Mouse (Mus musculus) WW6 (cell line): ENCODE results near the gene Rc3h1.
"Not testable (repeated sequence)": the region's sequence is repeated elsewhere in the genome, so short reads cannot be mapped to it uniquely, and the experiment has no call there.

Source experiments
- DNase-seq: peaks from one replicate; pipeline ENCODE4 v3.0.0-alpha.2; 2013; ENCODE audit warnings: low read depth, low spot score

Gene Rc3h1

DNA sequence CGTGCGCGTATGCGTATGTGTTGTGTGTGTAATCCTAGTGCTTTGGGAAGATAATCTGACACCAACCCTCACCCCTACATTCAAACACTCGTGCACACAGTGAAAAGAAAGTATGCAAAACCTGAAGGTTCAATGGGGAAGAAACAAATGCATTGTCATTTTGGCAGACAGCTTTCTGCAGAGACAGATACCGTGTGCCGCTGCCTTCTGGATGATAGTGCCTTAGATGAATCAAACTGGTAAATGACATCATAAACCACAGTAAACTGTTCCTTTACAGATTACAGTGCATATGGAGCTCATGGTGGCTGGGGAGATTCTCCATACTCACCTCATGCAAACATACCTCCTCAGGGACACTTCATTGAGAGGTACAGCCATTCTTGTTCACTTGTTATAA, 57.0 kb downstream of the Rc3h1 start:
- DNase-seq = no peak

- no peak for DNase-seq
Measured at GRCm38 (mm10) chr1:160967268-160967667, 61.0 kb downstream of the Rc3h1 start.

GRCm38 (mm10) chr1:160968643-160969042, 62.4 kb downstream of the Rc3h1 start:
- DNase-seq = no peak

- DNase-seq = no peak
Measured at GRCm38 (mm10) chr1:160978071-160978735, 72.0 kb downstream of the Rc3h1 start, which contains the start of gene Serpinc1. Serpinc1 (plus strand) TSS chr1:160978585.

DNA sequence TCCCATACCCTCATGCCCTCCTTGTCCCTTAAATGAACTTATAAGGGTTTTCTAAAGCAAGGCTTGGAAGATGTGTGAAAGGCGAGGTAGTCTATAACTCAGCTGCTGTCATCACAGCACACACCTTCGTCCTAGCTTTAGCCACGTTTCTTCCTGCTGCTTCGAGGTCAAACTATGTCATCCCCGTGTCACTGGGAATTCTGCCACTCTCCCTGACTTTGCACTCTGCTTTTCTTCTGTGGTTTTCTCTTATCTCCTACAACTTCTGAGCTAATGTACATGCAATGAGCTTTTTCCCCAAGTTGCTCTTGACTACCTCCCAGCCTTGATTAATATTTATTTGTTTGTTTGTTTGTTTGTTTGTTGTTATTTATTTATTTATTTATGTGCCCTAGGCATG, 73.8 kb downstream of the Rc3h1 start:
- no peak for DNase-seq

GRCm38 (mm10) chr1:160980537-160981234, 74.5 kb downstream of the Rc3h1 start:
- DNase-seq = no peak

DNA sequence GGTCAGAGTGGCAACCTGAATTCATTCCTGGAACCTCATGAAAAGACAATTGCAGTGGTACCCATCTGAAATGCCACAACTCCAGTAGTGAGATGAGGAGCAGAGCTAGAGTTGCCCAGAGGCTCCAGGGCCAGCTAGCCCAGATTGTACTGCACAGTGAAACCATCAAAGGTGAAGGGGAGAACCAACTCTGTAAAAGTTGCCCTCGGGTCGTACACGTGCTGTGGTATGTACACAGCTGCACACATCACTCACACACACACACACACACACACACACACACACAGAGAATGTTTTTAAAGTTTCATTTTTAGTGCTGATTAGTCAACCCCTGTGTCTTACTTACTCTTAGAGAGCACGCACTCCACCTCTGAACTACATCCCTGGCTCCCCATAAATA, 75.1 kb downstream of the Rc3h1 start:
- no peak for DNase-seq

- no peak for DNase-seq
Measured at GRCm38 (mm10) chr1:160982887-160983286, 76.7 kb downstream of the Rc3h1 start.

DNA sequence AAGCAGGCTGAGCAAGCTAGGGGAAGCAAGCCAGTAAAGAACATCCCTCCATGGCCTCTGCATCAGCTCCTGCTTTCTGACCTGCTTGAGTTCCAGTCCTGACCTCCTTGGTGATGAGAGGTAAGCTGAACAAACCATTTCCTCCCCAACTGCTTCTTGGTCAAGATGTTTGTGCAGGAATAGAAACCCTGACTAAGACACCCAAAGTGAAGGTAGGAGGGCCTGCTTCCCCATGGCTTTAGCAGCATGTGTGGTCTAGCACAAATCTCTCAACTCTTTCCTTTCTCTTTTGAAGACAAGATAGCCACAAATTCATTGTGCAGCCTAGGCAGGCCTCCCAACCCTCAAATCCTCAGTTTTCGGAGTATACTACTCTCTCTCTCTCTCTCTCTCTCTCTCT, 78.5 kb downstream of the Rc3h1 start:
- DNase-seq = not testable (repeated sequence)

DNA sequence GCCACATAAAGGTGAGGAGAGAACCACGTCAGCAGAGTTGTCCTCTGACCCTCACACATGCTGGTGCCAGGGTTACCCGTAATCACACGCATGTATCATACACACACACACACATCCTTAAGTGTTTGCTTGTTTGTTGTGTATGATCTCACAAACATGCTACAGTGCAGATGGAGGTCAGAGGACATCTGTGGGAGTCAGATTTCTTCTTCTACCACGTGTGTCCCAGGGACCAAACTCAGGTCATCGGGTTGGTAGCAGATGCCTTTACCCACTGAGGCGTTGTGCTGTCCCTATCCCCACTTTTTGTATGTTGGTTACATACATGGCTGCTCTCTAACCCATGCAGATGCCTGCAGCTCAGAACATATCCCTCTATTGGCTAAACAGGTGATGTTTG, 79.3 kb downstream of the Rc3h1 start:
- DNase-seq = no peak

- DNase-seq = no peak
Measured at GRCm38 (mm10) chr1:160986881-160987635, 80.8 kb downstream of the Rc3h1 start.

DNA sequence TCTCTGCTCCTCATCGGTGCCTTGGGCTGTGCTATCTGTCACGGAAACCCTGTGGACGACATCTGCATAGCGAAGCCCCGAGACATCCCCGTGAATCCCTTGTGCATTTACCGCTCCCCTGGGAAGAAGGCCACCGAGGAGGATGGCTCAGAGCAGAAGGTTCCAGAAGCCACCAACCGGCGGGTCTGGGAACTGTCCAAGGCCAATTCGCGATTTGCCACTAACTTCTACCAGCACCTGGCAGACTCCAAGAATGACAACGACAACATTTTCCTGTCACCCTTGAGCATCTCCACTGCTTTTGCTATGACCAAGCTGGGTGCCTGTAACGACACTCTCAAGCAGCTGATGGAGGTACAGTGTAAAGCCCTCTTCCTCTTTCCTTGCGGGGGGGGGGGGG, 83.2 kb downstream of the Rc3h1 start:
- no peak for DNase-seq

GRCm38 (mm10) chr1:160993851-160994250, 87.6 kb downstream of the Rc3h1 start:
- DNase-seq = no peak

DNA sequence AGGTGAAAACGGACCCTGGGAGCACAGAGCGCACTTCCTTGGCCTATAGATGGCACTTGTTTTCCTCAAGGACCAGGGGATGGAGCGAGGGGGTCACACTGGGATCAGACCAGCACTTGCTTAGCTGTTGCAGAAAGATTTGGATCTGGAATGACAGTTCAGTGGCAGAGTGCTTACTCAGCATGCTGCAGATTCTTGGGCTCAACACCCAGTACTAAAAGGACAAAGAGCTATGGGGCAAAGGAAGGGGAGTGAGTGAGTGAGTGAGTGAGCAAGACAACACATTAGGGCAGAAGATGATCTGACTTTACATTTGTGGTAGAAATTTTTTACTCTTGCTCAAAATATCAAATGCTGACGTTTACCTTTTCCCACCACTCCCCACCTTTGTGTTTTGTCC, 98.7 kb downstream of the Rc3h1 start:
- no peak for DNase-seq

GRCm38 (mm10) chr1:161005526-161005925, 99.3 kb downstream of the Rc3h1 start:
- no peak for DNase-seq

GRCm38 (mm10) chr1:161006471-161006870, 100.3 kb downstream of the Rc3h1 start:
- no peak for DNase-seq

DNA sequence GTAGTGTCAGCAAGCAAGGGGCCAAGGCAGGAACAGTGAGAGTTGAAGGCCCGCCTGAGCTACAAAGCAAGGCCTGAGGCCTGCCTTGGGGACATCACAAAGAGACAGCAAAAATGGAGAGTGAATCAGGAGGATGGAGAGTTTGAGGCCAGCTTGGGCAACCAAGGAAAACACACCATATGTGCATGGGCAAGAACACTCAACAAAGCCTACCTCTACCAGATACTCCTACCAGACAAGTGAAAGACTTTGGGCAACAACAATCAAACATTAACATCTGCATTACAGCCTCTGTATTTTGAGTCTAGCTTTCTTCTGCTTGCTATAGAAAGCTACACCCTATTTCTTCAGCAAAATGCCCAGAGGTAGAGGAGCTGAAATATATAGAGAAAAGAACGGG, 101.8 kb downstream of the Rc3h1 start:
- DNase-seq = no peak

DNA sequence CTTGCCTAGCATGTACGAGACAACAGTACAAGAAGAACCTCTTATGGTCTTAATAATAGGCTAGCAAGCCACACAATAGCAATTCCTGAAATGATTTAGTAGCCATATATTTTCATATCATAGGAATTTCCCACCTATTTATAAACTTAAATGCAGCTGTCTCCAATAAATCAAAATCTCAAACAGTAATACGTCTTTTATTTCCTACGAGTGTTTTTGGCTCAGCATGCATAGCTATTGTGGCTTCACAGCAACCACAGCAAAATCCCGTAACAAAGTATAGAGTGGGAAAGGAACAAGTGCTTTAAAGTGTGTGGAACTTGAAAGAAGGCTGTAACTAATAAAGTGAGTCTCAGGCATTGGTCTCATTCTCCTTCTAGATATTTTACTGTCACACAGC, 104.2 kb downstream of the Rc3h1 start:
- no peak for DNase-seq

DNA sequence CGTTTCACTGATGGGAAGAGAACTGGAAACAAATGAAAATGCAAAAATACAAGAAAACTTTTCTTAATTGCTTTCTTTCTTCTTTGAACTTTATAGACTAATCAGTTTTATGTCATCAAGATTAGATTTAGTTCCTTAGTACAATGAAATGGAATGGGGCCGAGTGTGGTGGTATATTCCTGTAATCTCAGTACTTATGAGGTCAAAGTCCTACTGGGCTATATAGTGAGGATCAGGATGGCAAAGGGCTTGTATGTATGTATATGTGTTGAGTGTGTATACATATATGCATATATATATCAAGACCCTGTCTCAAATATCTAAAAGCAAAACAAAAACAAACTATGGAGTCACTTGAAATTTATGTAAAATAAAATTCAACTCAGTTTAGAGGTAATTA, 110.2 kb downstream of the Rc3h1 start:
- no peak for DNase-seq

GRCm38 (mm10) chr1:161020051-161020450, 113.8 kb downstream of the Rc3h1 start:
- DNase-seq = no peak
